Mouse (Mus musculus) CH12.LX (cell line): ENCODE measurements around the gene Gm20388. TPM values are rescaled to one million over a fixed set of nuclear protein-coding genes. Genes with fewer than 3 reads are reported as not detected.

Source experiments
- DNase-seq: peaks from one replicate; pipeline ENCODE4 v3.0.0-alpha.2; 2013; ENCODE audit errors: extremely low read depth
- H3K27ac ChIP-seq: 2 replicates; pipeline ENCODE4 v1.5.1; 2012; ENCODE audit warnings: low read depth, mild to moderate bottlenecking, control low read depth, moderate library complexity; ENCODE audit not compliant: insufficient read depth
- H3K27me3 ChIP-seq: replicated peaks from 2 replicates; pipeline ENCODE3; 2012; ENCODE audit warnings: inconsistent platforms
- H3K36me3 ChIP-seq, 2 experiments: replicated peaks in 1 of 2; 2 replicates each; pipeline versions ENCODE3 to v1.6.1; 2012; ENCODE audit warnings: inconsistent platforms in 1 of 2, low read length in 1 of 2, mild to moderate bottlenecking in 1 of 2, mixed read lengths in 1 of 2, moderate library complexity in 1 of 2; ENCODE audit not compliant: control insufficient read depth in 1 of 2, insufficient read depth in 1 of 2
- H3K4me1 ChIP-seq, 2 experiments: 2 replicates each; pipeline ENCODE4 v1.6.1; 2012; ENCODE audit warnings: inconsistent platforms in 1 of 2, moderate library complexity in 1 of 2; ENCODE audit not compliant: insufficient read depth in 2 of 2, control insufficient read depth in 1 of 2
- H3K4me2 ChIP-seq: 2 replicates; pipeline ENCODE4 v1.6.1; 2012; ENCODE audit warnings: low read depth, mild to moderate bottlenecking, control low read depth; ENCODE audit not compliant: poor library complexity, insufficient read depth, severe bottlenecking
- H3K4me3 ChIP-seq, 3 experiments: fragments of 150-350 bp in 1 of 3; sonication (generic) in 1 of 3; replicated peaks in 1 of 3; 2 replicates each; pipeline versions ENCODE3 to v1.5.1; 2011 to 2012; ENCODE audit warnings: low read depth in 2 of 3, low read length in 2 of 3, mild to moderate bottlenecking in 2 of 3, moderate library complexity in 2 of 3, control low read depth in 1 of 3, improper control_type of control experiment in 1 of 3, inconsistent platforms in 1 of 3, mixed read lengths in 1 of 3; ENCODE audit not compliant: poor library complexity in 1 of 3
- H3K79me2 ChIP-seq: replicated peaks from 2 replicates; pipeline ENCODE4 v1.6.1; 2012; ENCODE audit warnings: mild to moderate bottlenecking, moderate library complexity; ENCODE audit not compliant: control insufficient read depth, poor library complexity, insufficient read depth, severe bottlenecking; ENCODE audit errors: extremely low read depth
- H3K9ac ChIP-seq: 2 replicates; pipeline ENCODE4 v1.6.1; 2012; ENCODE audit warnings: low read depth, mild to moderate bottlenecking, control low read depth, moderate library complexity; ENCODE audit not compliant: insufficient read depth
- H3K9me3 ChIP-seq: replicated peaks from 2 replicates; pipeline ENCODE3; 2012; ENCODE audit warnings: low read length, inconsistent platforms, mixed read lengths
- BHLHE40 ChIP-seq: IDR thresholded peaks from 2 replicates; pipeline ENCODE4 v1.6.1; 2011; ENCODE audit warnings: mild to moderate bottlenecking, low read depth, low read length, improper control_type of control experiment
- CTCF ChIP-seq, 2 experiments: IDR thresholded peaks in 1 of 2; conservative IDR thresholded peaks in 1 of 2; 2 replicates each; pipeline ENCODE4 v1.5.1; 2011 to 2012; ENCODE audit warnings: low read depth in 2 of 2, low read length in 2 of 2, improper control_type of control experiment in 1 of 2, inconsistent platforms in 1 of 2, mild to moderate bottlenecking in 1 of 2, moderate library complexity in 1 of 2
- E2F4 ChIP-seq: IDR thresholded peaks from 2 replicates; pipeline ENCODE4 v1.6.1; 2011; ENCODE audit warnings: low read depth, low read length, improper control_type of control experiment; ENCODE audit not compliant: insufficient replicate concordance
- ELF1 ChIP-seq: IDR thresholded peaks from 2 replicates; pipeline ENCODE4 v1.6.1; 2014; ENCODE audit warnings: low read depth, mild to moderate bottlenecking, inconsistent platforms, low read length, improper control_type of control experiment
- EP300 ChIP-seq: IDR thresholded peaks from 2 replicates; pipeline ENCODE4 v1.6.1; 2011; ENCODE audit warnings: low read length, improper control_type of control experiment
- GABPA ChIP-seq: IDR thresholded peaks from 2 replicates; pipeline ENCODE4 v1.6.1; 2012; ENCODE audit warnings: low read depth, low read length, improper control_type of control experiment, inconsistent platforms; ENCODE audit not compliant: insufficient replicate concordance
- JUN ChIP-seq: IDR thresholded peaks from 2 replicates; pipeline ENCODE4 v1.6.1; 2011; ENCODE audit warnings: low read depth, mild to moderate bottlenecking, low read length, improper control_type of control experiment, moderate library complexity; ENCODE audit not compliant: insufficient read depth
- MAX ChIP-seq: IDR thresholded peaks from 2 replicates; pipeline ENCODE4 v1.6.1; 2011; ENCODE audit warnings: low read length, improper control_type of control experiment
- MAZ ChIP-seq: IDR thresholded peaks from 2 replicates; pipeline ENCODE4 v1.6.1; 2012; ENCODE audit warnings: low read depth, mild to moderate bottlenecking, inconsistent platforms, low read length, improper control_type of control experiment, moderate library complexity
- MEF2A ChIP-seq: IDR thresholded peaks from 2 replicates; pipeline ENCODE4 v1.6.1; 2014; ENCODE audit warnings: low read depth, mild to moderate bottlenecking, inconsistent platforms, low read length, improper control_type of control experiment, borderline replicate concordance
- NELFE ChIP-seq: IDR thresholded peaks from 2 replicates; pipeline ENCODE4 v1.6.1; 2011; ENCODE audit warnings: low read depth, low read length, improper control_type of control experiment
- PAX5 ChIP-seq: IDR thresholded peaks from 2 replicates; pipeline ENCODE4 v1.6.1; 2012; ENCODE audit warnings: low read length, inconsistent platforms, mixed read lengths
- POLR2A ChIP-seq: IDR thresholded peaks from 2 replicates; pipeline ENCODE4 v1.6.1; 2011; ENCODE audit warnings: low read depth, mild to moderate bottlenecking, improper control_type of control experiment, low read length
- SMC3 ChIP-seq: IDR thresholded peaks from 2 replicates; pipeline ENCODE4 v1.6.1; 2011; ENCODE audit warnings: low read depth, low read length, improper control_type of control experiment
- TBP ChIP-seq: conservative IDR thresholded peaks from 2 replicates; pipeline ENCODE4 v1.6.1; 2011; ENCODE audit warnings: low read depth, low read length, improper control_type of control experiment
- TCF12 ChIP-seq: IDR thresholded peaks from 2 replicates; pipeline ENCODE4 v1.6.1; 2014; ENCODE audit warnings: low read depth, mild to moderate bottlenecking, inconsistent platforms, low read length, improper control_type of control experiment
- UBTF ChIP-seq: IDR thresholded peaks from 2 replicates; pipeline ENCODE4 v1.6.1; 2012; ENCODE audit warnings: low read depth, mild to moderate bottlenecking, inconsistent platforms, low read length, improper control_type of control experiment, moderate library complexity
- ZNF384 ChIP-seq: IDR thresholded peaks from 2 replicates; pipeline ENCODE4 v1.6.1; 2012; ENCODE audit warnings: low read depth, low read length, improper control_type of control experiment, inconsistent platforms
- dilution Hi-C: fragments of 300-500 bp; cut with MboI; formaldehyde crosslinking; loops from 2 replicates; pipeline ENCODE4 v1.14.3; 2020; ENCODE audit warnings: low sequenced_read_pairs; ENCODE audit not compliant: extremely low pct_unique_long_range_greater_than_20kb, extremely low pct_ligation_motif_present
- in situ Hi-C: fragments of 300-500 bp; cut with MboI; formaldehyde crosslinking; loops from 3 replicates; pipeline ENCODE4 v1.14.3; 2019; ENCODE audit warnings: low sequenced_read_pairs, low pct_ligation_motif_present, low pct_unique_long_range_greater_than_20kb, mixed read lengths
- polyA plus RNA-seq: library from polyadenylated mRNA; unstranded; fragments of >175 nt; gene quantifications from 2 replicates; pipeline ENCODE4 v1.2.1, GENCODE M21; 2012; ENCODE audit warnings: low read depth; ENCODE audit not compliant: insufficient read length
- total RNA-seq, 2 experiments: library from RNA; depleted of rRNA; stranded (reverse); fragments of 300-350 nt in 1 of 2; fragments of >200 nt in 1 of 2; gene quantifications; 2 replicates each; pipeline ENCODE4 v1.2.3; 2012 to 2014

Gene Gm20388
- total and polyA plus RNA-seq, 3 experiments = 14.8 to 26.3 (median 22.2) TPM

- no peak overlapping the region for H3K4me3 ChIP-seq
- H3K27ac ChIP-seq = no peak overlapping the region
- no peaks in the 10 kb centered on the region for H3K9me3 ChIP-seq
- H3K9ac ChIP-seq = no peak overlapping the region
- no peak overlapping the region; the same call in 1 of the 2 replicates for H3K4me2 ChIP-seq
- H3K27me3 ChIP-seq = no peaks in the 10 kb centered on the region
- peak; percentile 37 for DNase-seq
- peaks cover 19 to 85% of the 10 kb centered on the region in 2 experiments for H3K4me1 ChIP-seq
- TF ChIP-seq CTCF (conservative IDR thresholded peaks at IDR 0.05 in 1 of 2, IDR thresholded peaks at IDR 0.05 in 1 of 2; ENCODE audit: low read depth in 2 of 2, low read length in 2 of 2) = no peak
- no peak for TF ChIP-seq ZNF384
- no peak for TF ChIP-seq MAX
- no peak for TF ChIP-seq NELFE
- no peak for TF ChIP-seq MEF2A
- no peak for TF ChIP-seq MAZ
- TF ChIP-seq TBP = no peak
- TF ChIP-seq, all 38 proteins: peak for 0
- peaks cover 0 to 57% of the 10 kb centered on the region in 2 experiments for H3K36me3 ChIP-seq
- dilution Hi-C loops = no loop called here
- peaks cover 85% of the 10 kb centered on the region for H3K79me2 ChIP-seq
- in situ Hi-C loops = no loop called here
Observed at GRCm38 (mm10) chr8:122922945-122923344, 3012.3 kb downstream of the Gm20388 start.

- Histone ChIP-seq H3K36me3 (peaks cover 0 to 58% of the 10 kb centered on the region in 2 experiments), H3K27me3 (no peaks in the 10 kb centered on the region), H3K9me3 (no peaks in the 10 kb centered on the region), H3K79me2 (peaks cover 84% of the 10 kb centered on the region), H3K27ac (peak overlapping the region; percentile 26; the same call in 1 of the 2 replicates)
- in situ Hi-C loops = no loop called here
- dilution Hi-C loops = no loop called here
- no peak for TF ChIP-seq PAX5
- TF ChIP-seq MEF2A = peak; percentile 41; the same call in 1 of the 2 replicates
- TF ChIP-seq, all 38 proteins: peak for 1
- H3K4me2 ChIP-seq = peak overlapping the region; percentile 25; the same call in 1 of the 2 replicates
- no peak overlapping the region for H3K4me3 ChIP-seq
- H3K9ac ChIP-seq = no peak overlapping the region
- peaks cover 13 to 83% of the 10 kb centered on the region in 2 experiments for H3K4me1 ChIP-seq
- DNase-seq = no peak
Observed at GRCm38 (mm10) chr8:122923431-122924090, 3012.9 kb downstream of the Gm20388 start.

GRCm38 (mm10) chr8:122924091-122924490, 3013.4 kb downstream of the Gm20388 start:
- Histone ChIP-seq H3K4me2 (peak overlapping the region; percentile 25; the same call in 1 of the 2 replicates), H3K27me3 (no peaks in the 10 kb centered on the region), H3K79me2 (peaks cover 83% of the 10 kb centered on the region), H3K9me3 (no peaks in the 10 kb centered on the region), H3K27ac (peak overlapping the region; percentile 26; the same call in 1 of the 2 replicates), H3K4me3 (no peak overlapping the region), H3K9ac (no peak overlapping the region), H3K4me1 (peaks cover 11 to 83% of the 10 kb centered on the region in 2 experiments), H3K36me3 (peaks cover 0 to 61% of the 10 kb centered on the region in 2 experiments)
- TF ChIP-seq GABPA = no peak
- TF ChIP-seq EP300 = 0 out of 2 replicates have a peak, but pooled peaks have one; percentile 9
- TF ChIP-seq POLR2A = no peak
- TF ChIP-seq E2F4 = no peak
- no peak for TF ChIP-seq MAX
- TF ChIP-seq SMC3 = no peak
- TF ChIP-seq JUN = no peak
- no peak for TF ChIP-seq ZNF384
- TF ChIP-seq TBP = no peak
- no peak for TF ChIP-seq UBTF
- no peak for TF ChIP-seq TCF12
- peak; percentile 45; the same call in 1 of the 2 replicates for TF ChIP-seq BHLHE40
- TF ChIP-seq ELF1 = no peak
- dilution Hi-C loops (no loop called here), in situ Hi-C loops (no loop called here)
- DNase-seq = no peak
